Mouse (Mus musculus): ENCODE data around the gene Foxp2. TPM values are rescaled to one million over a fixed set of nuclear protein-coding genes. Genes with fewer than 3 reads are reported as not detected.

The Foxp2 gene
- polyA plus RNA-seq, 1 experiment = 0.32 TPM

DNA sequence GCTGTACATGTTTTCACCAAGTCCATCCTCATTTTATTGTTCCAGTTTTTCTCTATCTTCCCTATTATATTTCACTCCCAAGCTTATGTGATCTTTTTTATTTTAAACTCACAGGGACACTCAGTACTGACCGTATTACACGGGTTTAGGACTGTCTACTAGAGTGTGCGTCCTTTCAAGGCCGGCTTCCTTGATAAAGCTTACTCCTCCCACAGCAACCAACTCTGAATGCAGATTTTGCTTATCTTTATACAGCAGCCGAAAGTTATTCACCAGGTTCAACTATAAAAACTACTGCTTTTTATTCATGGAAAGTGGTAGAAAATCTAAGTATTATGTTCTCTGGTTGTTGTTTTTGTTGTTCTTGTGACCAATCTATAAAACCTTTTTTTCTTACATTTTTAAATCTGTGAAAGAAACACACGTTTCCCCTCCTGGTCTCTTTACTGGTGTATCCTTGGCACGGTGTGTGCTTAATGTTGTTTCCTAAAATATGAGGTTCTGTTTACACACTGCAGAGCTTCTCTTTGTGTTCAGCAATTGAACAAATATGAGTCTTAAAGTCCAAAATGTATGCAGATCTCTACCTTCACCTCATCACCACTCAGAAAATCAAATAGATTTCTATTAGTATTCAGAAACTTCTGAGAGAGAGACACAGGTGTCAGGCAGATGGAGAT, 128.4 kb downstream of the Foxp2 start:
- H3K4me3 ChIP-seq (ENCODE audit: insufficient read depth, low read length) = no peak overlapping the region
- no peak overlapping the region for H3K27ac ChIP-seq (ENCODE audit: insufficient read depth, low read depth, low read length)
- TF ChIP-seq POLR2A (IDR thresholded peaks at IDR 0.05; ENCODE audit: borderline replicate concordance, low read depth, low read length) (no peak), CTCF (IDR thresholded peaks at IDR 0.05; ENCODE audit: low read depth, low read length) (no peak)
- H3K4me1 ChIP-seq (ENCODE audit: control insufficient read depth, insufficient read depth, low read length) = no peaks in the 10 kb centered on the region

- TF ChIP-seq CTCF (IDR thresholded peaks at IDR 0.05; ENCODE audit: low read depth, low read length) (no peak), POLR2A (IDR thresholded peaks at IDR 0.05; ENCODE audit: borderline replicate concordance, low read depth, low read length) (no peak)
- no peak overlapping the region for H3K4me3 ChIP-seq (ENCODE audit: insufficient read depth, low read length)
- no peak overlapping the region for H3K27ac ChIP-seq (ENCODE audit: insufficient read depth, low read depth, low read length)
- no peaks in the 10 kb centered on the region for H3K4me1 ChIP-seq (ENCODE audit: control insufficient read depth, insufficient read depth, low read length)
Measured at GRCm38 (mm10) chr6:15063246-15063645, 162.1 kb downstream of the Foxp2 start.

DNA sequence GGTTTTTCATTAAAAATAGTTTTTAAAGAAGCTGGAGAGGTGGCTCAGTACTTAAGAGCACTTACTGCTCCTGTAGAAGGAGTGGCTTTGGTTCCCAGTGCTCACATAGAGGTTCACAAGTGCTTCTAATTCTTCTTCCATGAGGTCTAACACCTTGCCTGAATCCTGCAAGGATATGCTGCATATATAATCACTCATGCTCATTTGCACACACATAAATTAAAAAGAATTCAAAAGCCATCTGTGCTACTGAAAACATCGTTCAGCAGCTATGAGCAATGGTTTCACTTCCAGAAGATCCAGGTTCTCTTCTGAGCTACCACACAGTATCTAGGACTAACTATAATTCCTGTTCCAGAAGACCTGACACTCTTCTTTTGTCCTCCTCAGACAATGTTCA, 200.4 kb downstream of the Foxp2 start:
- no peak overlapping the region for H3K27ac ChIP-seq (ENCODE audit: insufficient read depth, low read depth, low read length)
- no peaks in the 10 kb centered on the region for H3K4me1 ChIP-seq (ENCODE audit: control insufficient read depth, insufficient read depth, low read length)
- no peak for TF ChIP-seq POLR2A (IDR thresholded peaks at IDR 0.05; ENCODE audit: borderline replicate concordance, low read depth, low read length)
- no peak for TF ChIP-seq CTCF (IDR thresholded peaks at IDR 0.05; ENCODE audit: low read depth, low read length)
- no peak overlapping the region for H3K4me3 ChIP-seq (ENCODE audit: insufficient read depth, low read length)

DNA sequence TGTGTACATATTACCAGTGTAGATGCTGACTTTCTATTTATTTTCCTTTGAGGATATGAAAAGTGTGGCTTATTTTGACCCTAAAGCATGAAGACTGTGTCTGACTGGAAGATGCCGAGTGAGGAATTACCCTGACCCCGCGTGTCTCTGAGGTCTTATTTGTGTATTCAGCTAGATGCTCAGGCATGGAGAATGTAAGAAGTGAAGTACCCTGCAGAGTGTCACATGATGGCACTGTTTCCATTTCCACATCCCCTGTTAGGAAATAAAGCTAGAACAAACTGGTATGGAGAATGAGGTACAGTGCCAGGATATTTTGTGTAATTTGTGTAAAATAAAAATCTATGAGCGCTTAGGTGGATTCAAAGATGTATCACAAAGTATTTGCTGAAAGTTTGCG, 219.8 kb downstream of the Foxp2 start:
- H3K27ac ChIP-seq (ENCODE audit: insufficient read depth, low read depth, low read length) = no peak overlapping the region
- H3K4me3 ChIP-seq (ENCODE audit: insufficient read depth, low read length) = no peak overlapping the region
- TF ChIP-seq POLR2A (IDR thresholded peaks at IDR 0.05; ENCODE audit: borderline replicate concordance, low read depth, low read length) (no peak), CTCF (IDR thresholded peaks at IDR 0.05; ENCODE audit: low read depth, low read length) (no peak)
- no peaks in the 10 kb centered on the region for H3K4me1 ChIP-seq (ENCODE audit: control insufficient read depth, insufficient read depth, low read length)

- TF ChIP-seq POLR2A (IDR thresholded peaks at IDR 0.05; ENCODE audit: borderline replicate concordance, low read depth, low read length) (no peak), CTCF (IDR thresholded peaks at IDR 0.05; ENCODE audit: low read depth, low read length) (no peak)
- H3K4me3 ChIP-seq (ENCODE audit: insufficient read depth, low read length) = no peak overlapping the region
- no peak overlapping the region for H3K27ac ChIP-seq (ENCODE audit: insufficient read depth, low read depth, low read length)
Measured at GRCm38 (mm10) chr6:15121339-15121738, 220.2 kb downstream of the Foxp2 start.

DNA sequence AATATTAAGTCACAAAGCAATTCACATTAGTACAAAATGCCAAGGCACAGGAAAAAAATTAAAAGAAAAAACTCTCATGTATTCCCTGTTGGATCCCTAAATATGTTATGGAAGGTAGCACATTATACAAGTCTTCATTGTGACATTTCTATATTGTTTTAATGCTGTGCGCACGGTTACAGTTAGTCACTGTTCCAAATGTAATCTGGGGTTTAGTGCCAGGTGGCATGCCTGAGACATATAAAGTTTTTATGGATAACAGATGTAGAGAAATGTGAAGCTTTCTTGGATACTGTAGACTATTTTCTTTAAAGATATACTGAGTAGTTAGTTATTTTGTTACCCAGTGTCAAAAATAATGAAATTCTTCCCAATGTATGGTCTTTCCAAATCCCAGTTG, 229.0 kb downstream of the Foxp2 start:
- H3K4me3 ChIP-seq (ENCODE audit: insufficient read depth, low read length) = no peak overlapping the region

More at GRCm38 (mm10) chr6:15121339-15121738, 220.2 kb downstream of the Foxp2 start:
- H3K4me1 ChIP-seq (ENCODE audit: control insufficient read depth, insufficient read depth, low read length) = no peaks in the 10 kb centered on the region

GRCm38 (mm10) chr6:15142094-15142493, 240.9 kb downstream of the Foxp2 start:
- Histone ChIP-seq H3K27ac (ENCODE audit: insufficient read depth, low read depth, low read length) (no peak overlapping the region), H3K4me1 (ENCODE audit: control insufficient read depth, insufficient read depth, low read length) (no peaks in the 10 kb centered on the region), H3K4me3 (ENCODE audit: insufficient read depth, low read length) (no peak overlapping the region)
- TF ChIP-seq CTCF (IDR thresholded peaks at IDR 0.05; ENCODE audit: low read depth, low read length) (no peak), POLR2A (IDR thresholded peaks at IDR 0.05; ENCODE audit: borderline replicate concordance, low read depth, low read length) (no peak)

More for the DNA sequence above, 229.0 kb downstream of the Foxp2 start:
- TF ChIP-seq CTCF (IDR thresholded peaks at IDR 0.05; ENCODE audit: low read depth, low read length) (no peak), POLR2A (IDR thresholded peaks at IDR 0.05; ENCODE audit: borderline replicate concordance, low read depth, low read length) (no peak)
- no peaks in the 10 kb centered on the region for H3K4me1 ChIP-seq (ENCODE audit: control insufficient read depth, insufficient read depth, low read length)
- no peak overlapping the region for H3K27ac ChIP-seq (ENCODE audit: insufficient read depth, low read depth, low read length)

DNA sequence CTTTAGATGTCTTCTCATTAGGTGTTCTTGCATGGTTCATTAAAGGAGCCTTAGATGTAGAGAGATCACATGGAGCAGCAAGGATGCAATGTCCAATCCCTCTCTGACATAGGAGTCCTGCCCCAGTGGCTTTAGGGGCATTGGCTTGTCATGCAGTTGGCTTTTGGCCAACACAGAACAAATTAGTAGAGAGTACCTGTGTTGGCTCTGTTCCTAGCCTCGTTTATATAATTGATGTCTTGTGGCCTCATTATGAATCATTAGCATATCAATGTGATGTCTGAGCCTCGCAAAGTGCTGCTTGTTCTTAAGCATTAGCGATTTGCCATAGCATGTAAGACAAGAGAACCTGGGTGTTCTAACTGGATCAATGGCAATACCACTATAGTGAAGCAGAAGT, 250.5 kb downstream of the Foxp2 start:
- TF ChIP-seq POLR2A (IDR thresholded peaks at IDR 0.05; ENCODE audit: borderline replicate concordance, low read depth, low read length) = no peak
- TF ChIP-seq CTCF (IDR thresholded peaks at IDR 0.05; ENCODE audit: low read depth, low read length) = no peak
- no peak overlapping the region for H3K27ac ChIP-seq (ENCODE audit: insufficient read depth, low read depth, low read length)
- H3K4me1 ChIP-seq (ENCODE audit: control insufficient read depth, insufficient read depth, low read length) = no peaks in the 10 kb centered on the region
- H3K4me3 ChIP-seq (ENCODE audit: insufficient read depth, low read length) = no peak overlapping the region

DNA sequence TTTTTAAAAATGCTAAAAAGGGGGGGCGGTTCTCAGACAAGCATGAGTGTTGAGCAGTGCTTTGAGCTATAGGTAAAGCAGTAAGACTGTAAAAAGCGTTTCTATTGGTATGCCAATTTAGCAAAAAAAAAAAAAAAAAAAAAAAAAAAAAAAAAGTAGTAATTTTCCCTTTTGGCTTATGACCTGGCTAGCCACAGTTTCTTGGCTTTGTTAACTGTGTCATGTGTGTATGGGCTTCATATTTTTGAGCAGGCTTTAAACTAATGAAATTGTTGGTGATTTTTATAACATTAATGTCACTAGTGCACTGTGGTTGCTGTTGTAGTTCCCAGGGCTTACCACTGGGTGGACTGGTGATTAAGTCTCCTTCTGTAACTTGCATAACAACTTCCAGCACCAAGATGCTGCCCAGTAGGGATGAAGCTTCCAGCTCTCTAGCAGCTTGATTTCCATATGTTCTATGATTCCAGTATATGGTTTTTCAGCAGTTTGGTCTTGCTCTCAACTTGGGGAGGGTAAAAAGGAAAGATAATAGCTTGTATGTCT, 262.4 kb downstream of the Foxp2 start:
- no peak overlapping the region for H3K27ac ChIP-seq (ENCODE audit: insufficient read depth, low read depth, low read length)
- H3K4me1 ChIP-seq (ENCODE audit: control insufficient read depth, insufficient read depth, low read length) = no peaks in the 10 kb centered on the region
- H3K4me3 ChIP-seq (ENCODE audit: insufficient read depth, low read length) = no peak overlapping the region
- TF ChIP-seq POLR2A (IDR thresholded peaks at IDR 0.05; ENCODE audit: borderline replicate concordance, low read depth, low read length) (no peak), CTCF (IDR thresholded peaks at IDR 0.05; ENCODE audit: low read depth, low read length) (no peak)

DNA sequence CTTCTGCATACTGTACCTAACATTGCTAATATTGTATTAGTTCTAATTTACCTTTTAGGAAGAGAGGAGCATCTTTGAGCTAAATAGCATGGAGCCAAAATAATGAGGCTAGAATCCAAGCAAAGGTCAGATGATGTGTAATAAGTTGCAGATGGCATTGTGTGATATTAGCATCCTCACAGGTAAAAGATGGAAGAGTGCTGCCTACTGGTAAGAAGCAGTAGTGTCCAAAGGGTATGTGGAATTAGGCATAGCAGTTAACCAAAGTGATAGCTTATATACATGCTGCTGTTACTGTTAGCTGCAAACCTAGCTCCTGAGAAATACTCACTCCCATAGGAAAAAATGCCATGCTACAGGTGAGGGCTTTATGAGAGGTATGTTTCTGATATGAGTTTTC, 275.6 kb downstream of the Foxp2 start:
- Histone ChIP-seq H3K4me1 (ENCODE audit: control insufficient read depth, insufficient read depth, low read length) (no peaks in the 10 kb centered on the region), H3K4me3 (ENCODE audit: insufficient read depth, low read length) (no peak overlapping the region), H3K27ac (ENCODE audit: insufficient read depth, low read depth, low read length) (no peak overlapping the region)
- TF ChIP-seq POLR2A (IDR thresholded peaks at IDR 0.05; ENCODE audit: borderline replicate concordance, low read depth, low read length) = no peak
- no peak for TF ChIP-seq CTCF (IDR thresholded peaks at IDR 0.05; ENCODE audit: low read depth, low read length)
